33 mouse cellular contexts compared by ENCODE assay signal in the genomic region with DNA sequence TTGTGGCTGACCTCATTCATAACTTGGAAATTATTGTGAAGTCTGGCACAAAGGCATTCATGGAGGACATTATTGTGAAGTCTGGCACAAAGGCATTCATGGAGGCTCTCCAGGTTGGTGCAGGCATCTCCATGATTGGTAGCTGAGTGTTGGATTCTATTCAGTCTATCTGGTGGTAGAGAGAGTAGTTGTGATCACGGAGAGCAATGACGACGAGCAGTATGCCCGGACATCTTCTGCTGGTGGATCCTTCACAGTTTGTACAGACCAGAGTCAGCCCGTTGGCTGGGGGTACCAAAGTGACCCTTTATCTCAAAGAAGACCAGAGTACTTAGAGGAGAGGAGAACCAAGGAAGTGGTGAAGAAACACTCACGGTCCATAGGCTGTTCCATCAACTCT.
"Had no signal": no experiment of that assay in that cellular context is flagged by ENCODE, and none has a peak within 500 bp of the region (broad histone marks: within the 10 kb centered on the region; RNA-seq: fewer than 3 reads in every experiment).

No protein-coding gene starts in this region.

- H3K4me3 ChIP-seq: heart, embryonic 12.5 days; heart, embryonic 13.5 days; heart, embryonic 15.5 days; hindbrain, embryonic 10.5 days; hindbrain, embryonic 12.5 days; hindbrain, embryonic 13.5 days; hindbrain, embryonic 15.5 days; intestine, embryonic 15.5 days; kidney, embryonic 15.5 days; layer of hippocampus, adult 2 months; left cerebral cortex, adult 2 months had no signal

- H3K4me1 ChIP-seq: heart, embryonic 12.5 days; heart, embryonic 13.5 days; heart, embryonic 15.5 days; hindbrain, embryonic 10.5 days; hindbrain, embryonic 12.5 days; hindbrain, embryonic 13.5 days; hindbrain, embryonic 15.5 days; intestine, embryonic 15.5 days; kidney, embryonic 15.5 days had no signal

- H3K4me2 ChIP-seq: heart, embryonic 11.5 days; heart, embryonic 12.5 days; heart, embryonic 13.5 days; heart, embryonic 15.5 days; hindbrain, embryonic 12.5 days; hindbrain, embryonic 13.5 days; hindbrain, embryonic 14.5 days; hindbrain, embryonic 15.5 days; intestine, embryonic 15.5 days; kidney, embryonic 15.5 days had no signal

- DNase-seq: heart, postnatal 10 days; heart, postnatal 14 days; heart, postnatal 36 days; kidney, adult 11 months; kidney, adult 18-20 months; kidney, adult 2 months; kidney, adult 8-10 months; kidney, adult 9 months; kidney, postnatal 10 days; kidney, postnatal 14 days; kidney, postnatal 36 days; kidney, postnatal 4 days; layer of hippocampus, adult 9-11 months; layer of hippocampus, postnatal 36 days had no signal

- H3K27ac ChIP-seq: heart, embryonic 13.5 days; heart, embryonic 15.5 days; hindbrain, embryonic 10.5 days; hindbrain, embryonic 12.5 days; hindbrain, embryonic 13.5 days; hindbrain, embryonic 14.5 days; hindbrain, embryonic 15.5 days; hindbrain, postnatal 0 days; intestine, embryonic 15.5 days; kidney, embryonic 15.5 days; kidney, postnatal 0 days; layer of hippocampus, adult 2 months; left cerebral cortex, adult 2 months had no signal

- H3K9me3 ChIP-seq: heart, embryonic 12.5 days; heart, embryonic 13.5 days; heart, embryonic 15.5 days; hindbrain, embryonic 10.5 days; hindbrain, embryonic 12.5 days; hindbrain, embryonic 13.5 days; hindbrain, embryonic 15.5 days; intestine, embryonic 15.5 days; kidney, embryonic 15.5 days had no signal

- ATAC-seq: hindbrain, embryonic 16.5 days; hindbrain, postnatal 0 days; inflammation-experienced regulatory T-cells, adult 6 months; intestine, embryonic 15.5 days; intestine, embryonic 16.5 days; intestine, postnatal 0 days had no signal

- H3K9ac ChIP-seq: heart, embryonic 12.5 days; heart, embryonic 13.5 days; heart, embryonic 15.5 days; hindbrain, embryonic 12.5 days; hindbrain, embryonic 13.5 days; hindbrain, embryonic 14.5 days; hindbrain, embryonic 15.5 days; intestine, embryonic 15.5 days; kidney, embryonic 15.5 days had no signal

- H3K27me3 ChIP-seq: heart, embryonic 12.5 days; heart, embryonic 13.5 days; heart, embryonic 15.5 days; hindbrain, embryonic 12.5 days; hindbrain, embryonic 13.5 days; hindbrain, embryonic 15.5 days; intestine, embryonic 15.5 days; kidney, embryonic 15.5 days had no signal
